Mouse (Mus musculus): ENCODE data around the gene Ccdc88b.
"Not testable (repeated sequence)": the region's sequence is repeated elsewhere in the genome, so short reads cannot be mapped to it uniquely, and the experiment has no call there.

The Ccdc88b gene

DNA sequence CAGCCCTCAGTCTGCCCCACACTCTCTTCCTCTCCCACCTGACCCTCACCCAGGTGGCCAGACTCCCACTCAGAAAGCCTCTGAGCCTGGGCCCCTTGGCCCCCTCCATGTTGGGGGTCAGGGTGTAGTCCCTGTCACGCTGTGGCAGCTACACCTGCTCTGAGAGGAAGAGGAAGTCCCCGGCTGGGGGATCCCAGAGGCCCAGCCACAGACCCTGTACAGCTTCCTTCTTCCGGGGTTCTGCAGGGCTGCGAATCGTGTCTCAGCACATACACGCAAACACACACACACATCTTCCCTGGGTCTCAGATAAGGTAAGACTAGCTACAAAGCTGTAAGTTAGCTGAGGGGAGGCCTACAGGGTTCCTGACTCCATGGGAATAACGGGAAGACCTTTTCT is at the start of gene Ccdc88b:
Ccdc88b (minus strand) TSS at position 181 of the 400 bp plus-strand sequence.
- in situ Hi-C loops (cut with MboI, MseI), result loop anchor here (5.0 kb wide), 1 partner anchor 54 kb away; the partner anchor contains the start of gene Prdx5

DNA sequence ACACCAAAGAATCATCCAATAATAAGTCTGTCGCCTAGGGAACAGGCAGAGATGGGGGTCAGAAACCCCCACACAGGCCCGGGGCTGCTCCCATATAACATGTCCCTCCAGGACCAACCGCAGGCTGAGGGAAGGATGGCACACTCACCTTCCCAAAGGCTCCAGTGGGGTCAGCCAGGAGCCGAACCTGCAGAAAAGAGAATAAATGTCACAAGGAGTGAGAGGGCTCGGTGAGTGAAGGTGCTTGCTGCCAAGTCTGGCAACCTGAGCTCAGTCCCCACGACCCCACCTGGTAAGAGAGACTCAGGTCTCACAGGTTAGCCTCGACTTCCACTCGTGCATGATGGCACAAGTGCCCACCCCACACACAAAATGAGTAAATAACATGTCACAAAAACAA is 49.1 kb upstream of the Ccdc88b start:
- in situ Hi-C loops (cut with MboI, MseI), result no loop called here

DNA sequence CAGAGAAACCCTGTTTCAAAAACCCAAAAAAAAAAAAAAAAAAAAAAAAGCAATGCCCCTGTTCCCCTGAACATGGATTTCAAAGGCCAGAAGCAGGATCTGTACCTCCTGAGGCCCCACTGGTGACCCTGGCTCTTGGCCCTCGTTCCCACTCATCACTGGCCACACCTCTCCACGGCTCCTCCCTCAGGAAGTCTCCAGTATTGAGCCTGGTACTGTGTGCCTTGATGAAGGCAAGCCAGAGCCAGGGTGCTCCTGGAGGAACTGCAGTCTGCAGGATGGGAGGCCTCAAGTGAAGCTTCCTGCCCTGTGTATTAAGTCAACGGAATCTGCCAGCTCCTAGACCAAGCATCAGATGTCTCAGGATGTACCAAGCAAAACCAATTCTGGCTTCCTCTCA is 48.2 kb upstream of the Ccdc88b start:
- in situ Hi-C loops (cut with MboI, MseI), result no loop called here

DNA sequence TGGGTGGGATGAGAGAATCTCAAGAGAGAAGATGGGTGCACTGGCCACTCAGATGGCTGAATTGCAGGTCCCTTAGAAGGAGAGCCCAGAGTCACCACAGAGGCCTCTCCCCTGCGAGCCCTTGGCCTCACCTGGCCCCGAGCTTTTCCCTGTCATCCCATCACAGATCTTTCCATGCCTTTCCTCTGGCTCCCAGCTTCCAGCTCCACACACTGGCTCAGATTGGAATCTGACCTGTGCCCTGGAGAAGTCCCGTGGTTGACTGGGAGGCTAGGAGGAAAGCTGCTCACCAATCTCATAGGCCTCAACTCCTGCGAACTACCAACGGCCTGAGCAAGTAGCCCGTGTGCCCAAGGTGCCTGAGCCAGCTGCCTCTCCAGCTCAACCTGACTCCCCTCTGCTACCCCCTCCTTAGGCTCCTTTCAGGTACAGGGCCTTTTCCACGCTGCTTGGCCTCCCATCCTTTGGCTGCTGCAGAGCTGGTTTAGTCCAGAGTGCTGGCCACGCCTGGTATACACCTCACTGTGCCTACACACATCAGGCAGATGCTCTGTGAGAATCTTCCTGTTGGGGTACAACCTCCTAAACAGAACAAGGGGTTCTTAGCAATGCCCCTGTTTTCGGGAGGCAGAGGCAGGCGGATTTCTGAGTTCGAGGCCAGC is 47.6 kb upstream of the Ccdc88b start:
- in situ Hi-C loops (cut with MboI, MseI), result no loop called here

DNA sequence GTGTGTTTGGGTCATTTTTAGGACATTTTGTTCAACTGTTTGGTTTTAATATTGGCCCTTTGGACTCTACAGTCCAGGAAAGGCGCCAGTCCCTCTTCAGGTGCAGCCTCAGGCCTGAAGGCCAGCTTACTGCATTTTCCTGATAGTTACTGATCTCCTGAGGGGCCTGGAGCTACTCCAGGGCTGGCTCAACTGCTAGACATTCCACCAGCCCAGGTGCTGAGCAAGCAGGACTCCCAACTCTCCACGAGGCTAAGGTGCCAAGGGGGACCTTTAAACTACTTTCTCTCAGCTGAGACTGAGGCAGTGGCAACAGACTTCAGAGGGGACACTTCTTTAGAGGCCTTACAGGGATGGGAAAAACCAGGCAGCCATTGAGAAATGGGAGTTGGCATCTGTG is 46.8 kb upstream of the Ccdc88b start:
- in situ Hi-C loops (cut with MboI, MseI), result no loop called here

DNA sequence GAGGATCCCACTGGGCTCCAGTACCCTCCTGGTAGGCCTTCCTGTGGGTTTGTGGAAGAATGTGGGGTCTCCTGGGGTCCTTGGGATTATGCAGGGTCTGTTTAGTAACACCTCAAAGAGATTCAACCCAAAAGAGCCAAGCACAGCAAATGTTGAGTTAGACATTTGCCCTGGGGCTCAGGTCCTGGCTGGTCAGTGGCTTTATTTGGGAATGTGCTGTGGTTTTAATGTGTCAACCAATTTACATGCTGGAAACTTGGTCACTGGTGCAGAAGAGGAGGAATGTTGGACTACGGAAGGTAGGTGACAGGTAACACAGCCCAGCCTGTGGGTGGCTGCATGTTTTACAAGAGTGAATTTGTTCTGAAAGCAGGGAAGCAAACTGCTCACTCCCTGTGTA is 45.0 kb upstream of the Ccdc88b start:
- in situ Hi-C loops (cut with MboI, MseI), result no loop called here

DNA sequence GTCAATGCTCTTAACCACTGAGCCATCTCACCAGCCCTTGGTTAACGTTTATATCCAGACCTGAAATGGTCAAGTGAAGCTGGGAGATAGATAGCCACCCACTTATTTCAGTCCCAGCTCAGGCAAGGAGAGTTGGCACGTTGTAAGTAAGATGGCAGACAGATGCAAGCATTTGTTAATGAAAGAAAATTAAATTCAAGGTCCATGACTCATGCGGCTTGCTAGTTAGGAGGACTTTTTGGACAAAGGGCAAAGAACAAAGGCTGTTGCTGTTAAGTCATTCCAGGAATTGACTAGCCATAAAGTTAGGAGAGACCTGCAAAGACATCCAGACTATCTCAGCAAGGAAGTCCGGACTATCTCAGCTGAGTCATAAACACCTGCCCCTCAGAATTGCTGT is 41.6 kb upstream of the Ccdc88b start:
- in situ Hi-C loops (cut with MboI, MseI), result no loop called here

DNA sequence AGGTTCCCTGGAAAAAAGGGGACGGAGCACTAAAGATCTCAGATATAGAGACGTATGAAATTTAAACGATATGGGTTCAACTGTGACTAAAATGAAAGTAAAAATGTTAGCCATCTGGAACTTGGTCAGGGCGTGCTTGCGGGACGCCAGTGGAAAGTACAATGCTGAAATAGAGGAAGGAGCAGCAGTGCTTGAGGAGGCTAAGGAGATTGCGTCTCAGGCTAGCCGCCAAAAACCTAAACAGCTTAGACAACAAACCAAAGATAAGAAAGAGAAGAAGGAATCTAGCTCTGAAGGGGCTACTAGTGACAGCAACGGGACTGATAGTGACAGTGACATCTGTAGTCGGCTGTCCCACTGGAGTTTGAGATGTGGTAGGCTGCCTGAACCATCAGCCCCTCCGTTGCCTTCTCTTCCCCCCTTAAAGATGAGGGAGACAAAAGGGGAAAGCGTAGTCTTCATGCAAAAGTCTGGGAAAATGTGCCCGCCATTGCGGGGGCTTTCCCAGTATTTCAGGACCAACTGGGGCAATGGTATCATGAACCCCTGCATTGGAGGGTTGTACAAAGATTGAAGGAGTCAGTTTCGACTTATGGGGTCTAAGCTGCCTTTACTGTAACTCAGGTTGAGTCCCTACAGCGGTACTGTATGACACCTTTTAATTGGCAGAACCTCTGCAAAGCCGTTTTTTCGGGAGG is 37.7 kb upstream of the Ccdc88b start:
- in situ Hi-C loops (cut with MboI, MseI), result not testable (repeated sequence)

DNA sequence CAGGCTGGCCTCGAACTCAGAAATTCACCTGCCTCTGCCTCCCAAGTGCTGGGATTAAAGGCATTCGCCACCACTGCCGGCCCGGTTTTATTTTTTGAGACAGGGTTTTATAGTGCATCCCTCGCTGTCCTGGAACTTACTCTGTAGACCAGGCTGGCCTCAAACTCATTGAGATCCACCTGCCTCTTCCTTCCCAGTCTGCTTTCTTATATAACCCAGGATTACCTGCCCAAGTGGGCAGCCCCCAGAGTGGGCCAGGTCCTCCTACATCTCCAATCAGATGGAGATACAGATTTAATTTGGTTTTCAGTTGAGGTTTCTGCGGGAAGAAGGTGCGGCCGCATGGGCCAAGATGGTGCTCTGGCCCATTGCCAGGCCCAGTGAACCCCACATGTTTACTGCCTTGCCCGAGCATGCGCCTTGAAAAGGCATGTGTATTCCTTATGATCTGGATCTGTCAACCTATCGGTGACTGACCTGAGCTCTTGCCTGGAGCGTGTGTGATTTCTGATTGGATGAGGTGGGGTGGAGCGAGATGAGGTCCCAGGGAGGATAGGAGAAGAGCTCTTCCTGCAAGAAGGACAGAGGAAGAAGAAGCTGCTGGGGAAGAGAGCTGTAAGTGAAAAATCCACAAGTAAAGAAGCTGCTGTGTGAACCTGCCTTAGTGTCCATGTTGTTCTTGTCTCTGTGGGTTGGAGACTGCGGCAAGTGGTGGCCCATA is 35.9 kb upstream of the Ccdc88b start:
- in situ Hi-C loops (cut with MboI, MseI), result no loop called here

DNA sequence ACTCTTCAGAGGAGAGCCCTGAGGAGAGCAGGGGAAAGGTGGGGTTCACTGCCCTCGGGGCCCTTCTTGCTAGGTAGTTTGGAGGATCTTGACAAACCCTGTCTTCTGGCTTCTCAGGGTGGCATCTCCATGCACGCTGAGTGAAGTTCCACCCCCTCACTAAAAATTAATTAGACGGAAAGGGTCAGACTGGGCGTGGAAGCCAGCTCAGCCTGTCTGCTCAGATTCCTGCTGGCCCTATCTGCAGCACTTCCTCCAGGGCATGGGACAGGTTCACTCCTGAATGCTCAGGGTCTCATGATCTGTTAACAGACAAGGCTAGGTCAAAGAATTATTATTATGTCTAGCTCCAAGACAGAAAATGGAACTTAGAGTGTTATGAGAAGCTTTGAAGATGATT is 34.5 kb upstream of the Ccdc88b start:
- in situ Hi-C loops (cut with MboI, MseI), result no loop called here

DNA sequence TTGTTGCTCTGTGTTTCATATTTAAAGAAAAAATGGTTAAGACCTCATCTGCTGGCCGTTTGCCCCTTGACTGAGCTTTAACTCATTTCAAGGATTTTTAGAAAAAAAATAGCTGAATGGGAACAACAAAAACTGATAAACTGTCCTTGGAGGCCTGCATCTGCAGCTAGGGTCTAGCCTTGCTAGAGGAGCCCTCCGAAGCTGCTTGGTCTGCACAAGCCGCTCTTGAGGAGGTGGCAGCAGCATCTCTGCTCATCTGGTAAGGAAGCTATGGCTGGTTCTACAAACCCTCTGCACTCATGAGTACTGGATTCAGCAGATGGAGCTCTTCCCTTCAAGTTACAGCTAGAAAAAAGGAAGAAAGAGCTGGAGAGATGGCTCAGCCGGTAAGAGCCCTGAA is 20.0 kb upstream of the Ccdc88b start:
- in situ Hi-C loops (cut with MboI, MseI), result no loop called here

DNA sequence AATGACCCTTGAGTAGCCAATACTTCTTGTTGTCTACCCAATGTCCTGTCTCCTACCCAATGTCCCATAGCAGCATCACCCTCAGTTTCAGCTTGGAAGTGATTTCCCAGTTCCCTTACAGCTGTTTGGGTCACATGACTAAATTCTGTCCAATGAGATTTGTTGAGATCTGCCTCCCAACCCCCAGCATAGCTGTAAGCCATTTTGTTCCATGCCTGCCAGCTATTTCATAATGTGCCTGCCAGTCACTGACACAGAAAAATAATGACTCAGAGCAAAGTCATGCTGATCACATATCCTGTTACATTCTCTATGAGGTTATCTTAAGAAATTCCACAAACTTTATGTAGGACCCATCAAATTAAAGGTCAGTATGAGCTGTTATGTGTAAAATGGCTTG is 18.8 kb upstream of the Ccdc88b start:
- in situ Hi-C loops (cut with MboI, MseI), result no loop called here

DNA sequence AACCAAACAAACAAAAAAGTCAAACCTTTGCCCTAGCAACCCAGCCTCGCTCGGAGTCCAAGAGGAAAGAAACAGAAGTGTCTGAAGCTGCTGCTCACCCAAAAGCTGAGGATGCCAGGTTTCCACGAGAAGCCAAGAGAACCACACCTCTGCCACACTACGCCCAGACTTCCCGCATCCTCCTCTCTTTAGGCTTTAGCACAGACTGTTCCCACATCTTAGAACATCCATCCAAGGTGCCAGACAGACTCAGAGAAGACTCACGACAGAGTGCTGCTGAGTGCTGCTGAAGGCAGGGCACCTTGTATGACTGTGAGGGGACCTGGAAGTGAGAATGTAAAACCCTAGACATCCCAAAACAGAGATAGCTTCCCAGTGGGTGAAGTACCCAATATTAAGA is 17.8 kb upstream of the Ccdc88b start:
- in situ Hi-C loops (cut with MboI, MseI), result no loop called here

DNA sequence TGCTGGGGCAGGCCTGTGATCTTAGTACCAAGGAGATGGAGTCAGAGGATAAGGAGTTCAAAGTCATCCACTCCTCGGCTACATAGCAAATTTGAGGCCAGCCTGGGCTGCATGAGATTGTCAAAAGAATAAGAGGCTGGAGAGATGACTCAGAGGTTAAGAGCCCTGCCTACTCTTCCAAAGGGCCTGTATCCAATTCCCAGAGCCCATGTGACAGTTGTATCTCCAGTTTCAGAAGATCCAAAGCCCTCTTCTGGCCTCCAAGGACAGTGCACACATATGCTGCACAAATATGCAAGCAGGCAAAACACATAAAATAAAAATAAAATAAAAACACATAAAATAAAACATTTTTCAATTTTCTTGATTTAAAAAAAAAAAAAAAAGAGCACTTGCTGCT is 16.2 kb upstream of the Ccdc88b start:
- in situ Hi-C loops (cut with MboI, MseI), result no loop called here

DNA sequence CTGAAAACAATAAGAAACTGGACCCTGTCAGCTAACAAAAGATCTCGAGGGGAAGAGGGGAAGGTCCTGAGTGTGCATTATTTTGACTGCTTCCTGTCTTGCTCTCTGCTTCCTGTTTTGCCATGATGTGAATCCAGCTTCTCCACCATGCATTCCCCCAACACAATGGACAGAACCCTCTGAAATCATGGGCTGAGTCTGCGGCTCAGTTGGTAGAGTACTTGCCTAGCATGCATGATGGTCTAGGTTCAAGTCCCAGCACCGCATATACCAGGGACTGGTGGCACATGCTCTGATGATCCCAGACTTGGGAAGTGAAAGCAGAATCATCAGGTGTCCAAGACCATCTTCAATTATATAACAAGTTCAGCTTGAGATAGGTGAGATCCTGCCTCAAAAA is 14.7 kb upstream of the Ccdc88b start:
- in situ Hi-C loops (cut with MboI, MseI), result no loop called here

DNA sequence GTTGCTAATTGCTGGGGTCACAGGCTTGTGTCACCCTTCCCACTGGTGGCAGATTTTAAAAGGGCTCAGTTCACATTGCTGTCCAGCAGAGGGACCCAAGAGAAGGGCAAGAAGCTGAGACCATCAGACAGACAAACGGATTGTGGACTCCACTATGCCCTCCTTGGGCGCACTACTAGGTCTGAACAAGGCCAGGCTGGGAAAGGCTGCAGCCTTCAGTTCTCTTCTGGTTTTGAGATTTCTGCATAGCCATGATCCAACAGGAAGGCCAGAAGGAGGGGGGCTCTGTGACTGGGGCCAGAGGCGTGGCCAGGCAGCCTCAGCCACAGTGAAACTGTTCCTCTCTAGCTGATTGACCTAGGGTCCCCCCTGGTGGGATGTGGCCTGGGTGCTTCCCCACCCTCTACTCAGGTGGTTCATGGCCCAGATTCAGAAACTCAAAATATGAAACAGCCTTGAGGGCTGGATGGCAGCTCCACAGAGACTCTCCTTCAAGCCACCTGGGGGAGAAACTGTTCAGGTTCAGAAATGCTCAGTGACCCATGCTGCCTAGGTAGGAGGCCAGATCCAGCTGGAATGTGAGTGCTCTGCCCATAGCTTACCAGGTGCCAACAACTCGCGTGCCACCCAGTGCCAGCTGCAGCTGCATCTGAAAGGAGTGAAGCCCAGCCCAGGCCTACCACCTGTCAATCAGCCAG is 13.7 kb upstream of the Ccdc88b start:
- in situ Hi-C loops (cut with MboI, MseI), result no loop called here

DNA sequence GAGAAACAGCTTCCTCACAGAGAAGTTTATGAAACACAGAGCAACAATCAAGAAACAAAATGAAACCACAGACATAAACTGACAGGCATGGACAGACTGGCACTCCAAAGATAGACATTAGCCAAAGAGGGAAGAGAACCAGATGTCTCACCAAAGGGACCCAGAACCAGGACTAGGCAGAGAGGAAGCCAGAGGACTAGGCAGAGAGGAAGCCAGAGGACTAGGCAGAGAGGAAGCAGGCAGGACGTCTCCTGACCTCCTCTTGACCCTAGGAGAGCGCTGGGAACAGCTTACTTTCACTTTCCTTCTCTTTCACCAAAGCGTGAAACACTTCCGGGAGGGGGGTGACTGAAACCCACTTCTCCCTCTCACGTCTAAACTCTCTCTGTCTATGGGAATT is 11.3 kb upstream of the Ccdc88b start:
- in situ Hi-C loops (cut with MboI, MseI), result no loop called here

DNA sequence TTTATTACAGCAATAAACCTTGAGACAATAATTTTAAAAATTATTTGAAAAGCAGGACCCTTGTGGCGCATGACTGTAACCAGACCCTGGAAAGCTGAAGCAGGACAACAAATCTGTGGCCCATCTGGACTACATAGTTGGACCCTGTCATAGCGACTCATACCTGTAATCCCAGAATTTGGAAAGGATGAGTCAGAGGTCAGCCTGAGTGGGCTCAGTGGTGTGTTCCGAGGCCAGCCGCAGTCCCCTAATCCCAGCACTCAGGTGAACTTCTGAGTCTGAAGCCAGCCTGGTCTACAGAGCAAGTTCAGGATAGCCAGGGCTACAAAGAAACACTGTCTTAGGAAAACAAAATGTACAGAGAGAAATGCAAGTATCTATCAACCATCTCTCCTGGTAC is 3.4 kb upstream of the Ccdc88b start:
- in situ Hi-C loops (cut with MboI, MseI), result no loop called here

DNA sequence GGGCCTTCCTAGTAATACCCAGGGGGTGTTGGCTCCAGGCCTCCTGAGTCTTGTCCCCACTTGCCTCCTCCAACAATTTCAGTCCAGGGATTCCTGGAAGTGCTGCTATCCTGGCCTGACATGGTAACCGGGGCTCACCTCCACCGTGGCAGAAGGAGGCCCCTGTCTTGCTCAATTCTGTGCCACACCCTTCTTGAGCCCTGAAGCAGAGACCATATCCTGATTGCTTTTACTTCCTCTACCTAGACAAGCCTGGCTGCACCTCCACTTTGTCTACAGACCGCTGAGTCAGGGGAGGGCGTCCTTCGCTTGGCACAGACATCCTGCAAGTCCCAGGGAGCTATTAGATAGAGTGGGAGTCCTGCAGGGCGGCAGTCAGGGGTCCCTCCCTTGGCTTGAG is 2.7 kb upstream of the Ccdc88b start:
- in situ Hi-C loops (cut with MboI, MseI), result no loop called here

DNA sequence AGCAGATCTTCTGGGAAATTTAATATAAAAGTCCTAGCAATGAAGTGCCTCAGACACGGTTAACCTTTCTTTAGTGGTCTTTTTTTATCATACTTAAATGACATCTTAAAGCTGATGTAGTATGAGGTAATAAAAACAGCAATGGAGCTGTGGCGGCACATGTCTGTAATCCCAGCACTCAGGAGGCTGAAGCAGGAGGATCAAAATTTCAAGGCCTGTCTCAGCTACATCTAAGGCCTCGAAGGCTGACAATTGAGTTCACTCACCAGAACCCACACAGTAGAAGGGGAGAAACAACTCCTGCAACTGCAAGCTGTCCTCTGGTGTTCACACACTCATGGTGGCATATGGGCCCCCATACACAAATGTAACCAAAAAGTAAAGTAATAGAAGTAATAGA is 2.0 kb upstream of the Ccdc88b start:
- in situ Hi-C loops (cut with MboI, MseI), result loop anchor here (5.0 kb wide), 1 partner anchor 52 kb away; the partner anchor contains the start of gene Prdx5

DNA sequence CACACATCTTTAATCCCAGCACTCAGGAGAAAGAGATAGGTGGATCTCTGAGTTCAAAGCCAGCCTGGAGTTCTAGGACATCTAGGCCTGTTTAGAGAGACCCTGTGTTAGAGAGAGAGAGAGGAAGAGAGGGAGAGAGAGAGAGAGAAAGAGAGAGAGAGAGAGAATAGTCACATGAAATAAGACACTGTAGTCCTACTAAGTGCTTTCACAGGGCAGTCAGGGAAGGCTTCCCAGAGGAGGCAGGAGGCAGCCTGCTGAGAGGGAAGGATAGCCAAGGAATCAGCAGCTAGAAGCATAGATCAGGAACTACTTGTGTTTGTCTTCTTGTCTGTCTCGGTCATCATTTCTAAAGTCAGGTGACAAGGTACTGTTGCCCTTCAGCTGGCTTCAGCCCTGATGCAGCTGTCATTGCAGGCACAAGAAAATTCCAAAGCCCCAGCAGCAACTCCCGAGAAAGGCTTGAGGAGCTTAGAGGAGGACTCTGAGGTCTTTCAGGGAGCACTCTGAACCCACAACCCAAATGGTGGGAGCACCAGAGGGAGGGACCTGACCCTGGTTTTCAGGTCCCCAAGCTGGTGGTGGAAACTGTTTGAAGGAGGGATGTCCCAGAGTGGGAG is 1.1 kb upstream of the Ccdc88b start:
- in situ Hi-C loops (cut with MboI, MseI), result loop anchor here (5.0 kb wide), 1 partner anchor 53 kb away; the partner anchor contains the start of gene Prdx5
